Mouse (Mus musculus) neural tube, embryonic 14.5 days (tissue): ENCODE measurements around the gene Gas7. TPM values are rescaled to one million over a fixed set of nuclear protein-coding genes. Genes with fewer than 3 reads are reported as not detected.

ENCODE experiments used
- ATAC-seq: fragments of 200-750 bp; cut with Nextera tagmentation; 2 replicates; pipeline ENCODE4 v1.8.0; 2017; ENCODE audit warnings: low read depth, mild to moderate bottlenecking, moderate TSS enrichment, moderate library complexity
- H3K27ac ChIP-seq: fragments of 300-500 bp; sonication (generic); 2 replicates; pipeline ENCODE4 v1.5.1; 2014; ENCODE audit warnings: low read depth, mild to moderate bottlenecking, control low read depth, low read length, moderate library complexity, mixed read lengths
- H3K27me3 ChIP-seq: fragments of 300-500 bp; sonication (generic); 2 replicates; pipeline ENCODE4 v1.6.1; 2014; ENCODE audit warnings: low read length; ENCODE audit not compliant: control insufficient read depth, insufficient read depth
- H3K36me3 ChIP-seq: fragments of 300-500 bp; sonication (generic); 2 replicates; pipeline ENCODE4 v1.6.1; 2014; ENCODE audit warnings: low read length, mixed read lengths; ENCODE audit not compliant: control insufficient read depth, insufficient read depth
- H3K4me1 ChIP-seq: fragments of 300-500 bp; sonication (generic); 2 replicates; pipeline ENCODE4 v1.6.1; 2014; ENCODE audit warnings: low read length; ENCODE audit not compliant: control insufficient read depth, insufficient read depth
- H3K4me2 ChIP-seq: fragments of 300-500 bp; sonication (generic); 2 replicates; pipeline ENCODE4 v1.6.1; 2014; ENCODE audit warnings: mild to moderate bottlenecking, low read depth, low read length, control low read depth
- H3K4me3 ChIP-seq: fragments of 300-500 bp; sonication (generic); 2 replicates; pipeline ENCODE4 v1.5.1; 2014; ENCODE audit warnings: low read depth, low read length, control low read depth, mixed read lengths
- H3K9ac ChIP-seq: fragments of 300-500 bp; sonication (generic); replicated peaks from 2 replicates; pipeline ENCODE4 v1.6.1; 2014; ENCODE audit warnings: low read depth, mild to moderate bottlenecking, control low read depth, low read length, mixed read lengths
- H3K9me3 ChIP-seq: fragments of 300-500 bp; sonication (generic); 2 replicates; pipeline ENCODE4 v1.6.1; 2016; ENCODE audit warnings: low read length; ENCODE audit not compliant: control insufficient read depth
- WGBS: fragments of 180-500 bp; shearing (Covaris S2); extraction: QIAGEN DNeasy Blood & Tissue Kit; methylation state at CpG from one replicate; pipeline ENCODE4 v1.1.7; 2014; 5-methylcytosine and 5-hydroxymethylcytosine counted together
- polyA plus RNA-seq: library from polyadenylated mRNA; unstranded; fragments of >200 nt; fragmentation: Nextera tagmentation; extraction: Ambion mirVana; gene quantifications from 2 replicates; pipeline ENCODE4 v1.2.1, GENCODE M21; 2014

Gas7 gene
- polyA plus RNA-seq, 1 experiment from 2014 or later = 22.1 TPM

DNA sequence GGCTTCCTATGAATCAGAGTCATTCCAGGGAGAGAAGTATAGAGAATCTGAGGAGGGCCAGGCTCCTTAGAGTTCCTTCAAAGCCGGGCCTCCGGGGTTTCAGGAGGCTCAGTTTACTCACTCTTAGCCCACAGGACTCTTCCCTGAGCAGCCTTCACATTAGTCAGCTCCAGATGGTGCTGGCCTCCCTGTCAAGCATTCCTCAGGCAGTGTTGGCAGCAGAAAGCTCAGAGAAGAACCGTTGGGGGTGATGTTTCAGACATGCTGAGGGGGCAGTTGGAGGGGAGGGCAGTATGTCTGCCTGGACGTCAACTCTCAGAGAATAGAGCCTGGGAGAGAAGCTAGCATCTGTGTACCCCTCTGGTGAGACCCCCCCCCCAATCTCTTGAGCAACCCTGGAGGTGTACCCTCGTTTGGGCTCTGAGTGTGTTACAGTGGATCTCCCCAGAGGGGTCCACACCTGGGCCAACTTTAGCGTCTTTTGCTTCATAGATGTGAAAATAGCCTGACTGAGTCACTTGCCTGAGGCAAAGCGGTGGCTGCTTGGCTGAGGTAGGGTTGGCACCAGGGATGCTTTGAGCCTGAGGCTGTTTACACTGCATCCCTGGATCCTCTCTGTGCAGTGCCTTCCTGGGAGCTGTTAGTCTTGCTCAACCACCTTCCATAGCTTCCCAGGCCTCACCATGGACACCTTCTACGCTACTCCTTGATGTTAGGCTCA lies 145.6 kb downstream of the Gas7 start:
- Histone ChIP-seq H3K4me1 (peaks cover 9% of the 10 kb centered on the region), H3K4me2 (no peak overlapping the region), H3K36me3 (no peaks in the 10 kb centered on the region), H3K9me3 (no peaks in the 10 kb centered on the region), H3K9ac (no peak overlapping the region), H3K4me3 (no peak overlapping the region), H3K27me3 (no peaks in the 10 kb centered on the region), H3K27ac (no peak overlapping the region)
- ATAC-seq = no peak
- WGBS = 77% methylated on average over 8 of the region's 8 CpGs

DNA sequence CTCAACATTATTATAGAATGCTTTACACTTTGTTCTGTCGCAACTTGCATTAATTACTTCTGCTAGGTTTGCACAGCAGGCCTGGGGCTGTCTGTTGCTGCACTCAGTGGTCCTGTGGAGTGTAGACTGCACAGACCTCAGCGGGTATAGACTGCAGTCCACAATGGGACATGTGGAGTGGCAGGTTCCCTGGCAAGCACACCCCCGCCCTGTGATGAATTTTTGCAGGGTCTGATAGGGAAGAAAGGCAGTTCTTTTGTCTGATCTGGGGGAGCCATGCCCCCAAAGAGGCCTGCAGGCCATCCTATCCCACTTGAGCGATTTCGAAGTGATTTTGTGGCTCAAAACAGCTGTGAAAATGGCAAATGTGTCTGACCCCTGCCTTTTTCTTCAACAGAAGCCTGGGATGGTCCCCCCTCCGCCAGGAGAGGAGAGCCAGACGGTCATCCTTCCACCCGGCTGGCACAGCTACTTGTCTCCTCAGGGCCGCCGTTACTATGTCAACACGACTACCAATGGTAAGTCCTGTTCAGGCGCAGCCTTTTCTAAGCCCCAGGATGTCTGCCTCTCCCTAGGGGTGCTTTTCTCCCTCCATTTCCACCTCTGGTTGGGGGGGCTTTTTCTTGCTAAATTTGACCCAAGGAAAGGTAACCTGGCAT lies 147.6 kb downstream of the Gas7 start:
- Histone ChIP-seq H3K4me3 (no peak overlapping the region), H3K9me3 (no peaks in the 10 kb centered on the region), H3K27me3 (no peaks in the 10 kb centered on the region), H3K9ac (no peak overlapping the region), H3K4me2 (no peak overlapping the region), H3K4me1 (peaks cover 6% of the 10 kb centered on the region), H3K36me3 (no peaks in the 10 kb centered on the region), H3K27ac (0 out of 2 replicates have a peak overlapping the region, but pooled peaks have one; percentile 12)
- ATAC-seq = no peak
- 31% methylated on average over 12 of the region's 12 CpGs for WGBS

DNA sequence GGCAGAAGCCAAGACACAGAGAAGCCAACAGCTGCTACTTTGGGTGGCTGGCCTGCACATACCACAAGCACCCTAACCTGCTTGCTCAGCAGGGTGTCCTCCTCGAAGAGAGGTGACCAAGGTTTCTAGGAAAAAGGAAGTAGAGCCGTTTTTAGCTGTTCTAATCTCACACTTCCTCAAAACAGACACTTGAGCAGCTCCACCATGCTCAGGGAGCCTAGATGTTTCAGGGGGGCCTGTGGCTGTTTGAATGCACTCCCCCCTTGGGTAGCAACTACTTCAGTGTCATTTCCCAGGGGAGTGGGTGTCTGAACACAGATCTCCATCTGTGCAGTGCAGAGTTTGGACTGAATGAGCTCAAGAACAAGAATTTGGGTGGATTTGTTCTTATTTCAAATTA lies 149.2 kb downstream of the Gas7 start:
- Histone ChIP-seq H3K27me3 (no peaks in the 10 kb centered on the region), H3K4me1 (peaks cover 6% of the 10 kb centered on the region), H3K4me3 (no peak overlapping the region), H3K9ac (no peak overlapping the region), H3K27ac (no peak overlapping the region), H3K36me3 (no peaks in the 10 kb centered on the region), H3K9me3 (no peaks in the 10 kb centered on the region), H3K4me2 (no peak overlapping the region)
- no peak for ATAC-seq
- WGBS = 73% methylated on average over 2 of the region's 2 CpGs

GRCm38 (mm10) chr11:67608114-67608683 lies 153.0 kb downstream of the Gas7 start:
- Histone ChIP-seq H3K9me3 (no peaks in the 10 kb centered on the region), H3K36me3 (no peaks in the 10 kb centered on the region), H3K4me1 (no peaks in the 10 kb centered on the region), H3K27ac (no peak overlapping the region), H3K27me3 (no peaks in the 10 kb centered on the region), H3K4me3 (no peak overlapping the region), H3K9ac (no peak overlapping the region), H3K4me2 (no peak overlapping the region)
- WGBS = 66% methylated on average over 10 of the region's 10 CpGs
- no peak for ATAC-seq

DNA sequence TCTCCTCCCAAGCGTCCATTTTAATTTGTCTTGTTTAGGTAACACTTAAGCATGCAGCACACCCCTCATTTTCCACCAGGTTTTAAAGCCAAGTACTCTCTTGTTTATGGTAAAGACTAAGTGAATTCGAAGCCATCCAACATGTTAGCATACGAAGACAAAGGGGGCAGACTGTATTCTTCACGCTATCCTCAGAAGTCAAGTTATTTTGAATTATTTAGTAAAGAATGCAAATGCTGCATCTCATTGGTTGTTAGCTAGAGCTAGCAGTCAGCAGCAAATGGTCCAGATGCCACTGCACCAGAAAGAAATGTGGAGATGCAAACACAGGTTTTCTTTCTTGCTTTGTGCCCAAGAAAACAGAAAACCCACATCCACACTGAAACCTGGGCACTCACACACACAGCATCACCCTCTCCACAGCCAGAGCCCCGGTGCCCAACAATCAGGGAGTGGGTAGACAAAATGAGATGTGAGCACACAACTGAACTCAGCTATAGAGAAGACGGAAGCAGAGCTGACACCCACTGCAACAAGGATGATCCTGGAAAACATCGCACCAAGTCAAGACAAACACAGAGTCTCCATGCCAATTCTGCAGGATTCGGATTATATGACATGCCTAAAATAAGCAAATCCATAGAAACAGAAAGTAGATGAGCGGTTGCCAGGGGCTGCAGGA lies 157.1 kb downstream of the Gas7 start:
- no peak for ATAC-seq
- 70% methylated on average over 9 of the region's 9 CpGs for WGBS

GRCm38 (mm10) chr11:67616557-67617239 lies 161.5 kb downstream of the Gas7 start:
- Histone ChIP-seq H3K4me3 (no peak overlapping the region), H3K4me1 (no peaks in the 10 kb centered on the region), H3K36me3 (no peaks in the 10 kb centered on the region), H3K9me3 (no peaks in the 10 kb centered on the region), H3K27ac (no peak overlapping the region), H3K9ac (no peak overlapping the region), H3K27me3 (no peaks in the 10 kb centered on the region), H3K4me2 (no peak overlapping the region)
- no peak for ATAC-seq
- 91% methylated on average over 13 of the region's 13 CpGs for WGBS

More for the DNA sequence above, 157.1 kb downstream of the Gas7 start:
- no peaks in the 10 kb centered on the region for H3K4me1 ChIP-seq
- no peaks in the 10 kb centered on the region for H3K27me3 ChIP-seq
- no peak overlapping the region for H3K9ac ChIP-seq
- H3K4me3 ChIP-seq = no peak overlapping the region
- no peaks in the 10 kb centered on the region for H3K36me3 ChIP-seq
- H3K9me3 ChIP-seq = no peaks in the 10 kb centered on the region
- peak overlapping the region; percentile 62; the same call in 1 of the 2 replicates for H3K27ac ChIP-seq
- no peak overlapping the region for H3K4me2 ChIP-seq

- H3K27ac ChIP-seq = no peak overlapping the region
- no peaks in the 10 kb centered on the region for H3K4me1 ChIP-seq
- H3K9ac ChIP-seq = no peak overlapping the region
- 87% methylated on average over 7 of the region's 7 CpGs for WGBS
- H3K4me3 ChIP-seq = no peak overlapping the region
- no peak for ATAC-seq
- no peaks in the 10 kb centered on the region for H3K36me3 ChIP-seq
- no peak overlapping the region for H3K4me2 ChIP-seq
- H3K27me3 ChIP-seq = no peaks in the 10 kb centered on the region
- no peaks in the 10 kb centered on the region for H3K9me3 ChIP-seq
Measured at GRCm38 (mm10) chr11:67622340-67622739, 167.1 kb downstream of the Gas7 start.

DNA sequence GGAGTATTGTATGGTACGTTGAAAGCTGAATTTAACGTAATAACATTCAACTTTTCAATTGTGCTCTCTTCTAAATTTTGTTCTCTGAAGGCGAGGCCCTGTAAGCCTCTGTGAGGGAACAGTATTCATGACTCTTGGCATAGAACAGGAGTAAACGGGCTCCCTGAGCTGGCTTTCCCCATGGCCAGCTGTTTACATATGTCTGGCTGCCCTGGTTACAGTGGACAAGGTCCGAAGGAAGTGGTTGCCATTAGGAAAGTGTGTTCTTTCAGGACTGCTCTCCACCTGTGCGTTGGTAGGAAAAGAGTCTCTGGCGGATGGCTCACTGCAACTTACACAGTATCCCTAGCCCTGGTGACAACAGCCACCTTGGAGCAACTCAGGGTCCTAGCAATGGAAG lies 171.9 kb downstream of the Gas7 start:
- H3K27me3 ChIP-seq = no peaks in the 10 kb centered on the region
- H3K4me1 ChIP-seq = no peaks in the 10 kb centered on the region
- ATAC-seq = no peak
- no peaks in the 10 kb centered on the region for H3K9me3 ChIP-seq
- no peaks in the 10 kb centered on the region for H3K36me3 ChIP-seq
- H3K27ac ChIP-seq = no peak overlapping the region
- H3K9ac ChIP-seq = no peak overlapping the region
- no peak overlapping the region for H3K4me3 ChIP-seq
- no peak overlapping the region for H3K4me2 ChIP-seq
- WGBS = 92% methylated on average over 7 of the region's 7 CpGs
